ENCODE assay signal across 9 mouse cellular contexts in genomic region chr8:111597310-111597709, GRCm38 (mm10). TPM values are rescaled to one million over a fixed set of nuclear protein-coding genes. Genes with fewer than 3 reads are reported as not detected.
DNase-seq lines count a peak whose midpoint lies in the region; ATAC-seq lines count a peak whose summit lies in the region.
"Had no signal": no experiment of that assay in that cellular context is flagged by ENCODE, and none has a peak within 500 bp of the region (broad histone marks: within the 10 kb centered on the region; RNA-seq: fewer than 3 reads in every experiment).

No protein-coding gene starts in this region.

- 0 out of 2 replicates have a peak overlapping the region, but pooled peaks have one; percentile 45 for H3K27ac ChIP-seq in forebrain, embryonic 10.5 days
- no peak overlapping the region for H3K27ac ChIP-seq in forebrain, embryonic 13.5 days
- peak overlapping the region; percentile 73 for H3K27ac ChIP-seq in lung, embryonic 16.5 days (ENCODE audit: low read length)

- no peak overlapping the region for H3K9ac ChIP-seq in forebrain, embryonic 13.5 days
- no peak overlapping the region for H3K9ac ChIP-seq in lung, embryonic 16.5 days (ENCODE audit: low read length)

- intact Hi-C loops in heart, postnatal 10 days (cut with DNase I) = loop anchor here (5.0 kb wide), 1 partner anchor 40 kb away; no protein-coding TSS in a partner anchor

- H3K27me3 ChIP-seq in forebrain, embryonic 10.5 days (ENCODE audit: poor library complexity, severe bottlenecking) = no peaks in the 10 kb centered on the region
- H3K27me3 ChIP-seq in forebrain, embryonic 13.5 days = no peaks in the 10 kb centered on the region
- H3K27me3 ChIP-seq in lung, embryonic 16.5 days (ENCODE audit: control insufficient read depth, insufficient read depth, low read depth, low read length) = no peaks in the 10 kb centered on the region

- DNase-seq in forebrain, embryonic 10.5 days (ENCODE audit: extremely low spot score, low spot score) = no peak
- peak; percentile 88 for DNase-seq in NIH3T3 (ENCODE audit: low read depth)
- peak; percentile 56 to 65 for DNase-seq in heart, postnatal 10 days
- no peak for DNase-seq in frontal cortex, postnatal 10 days (ENCODE audit: low spot score in 2 of 2)
- DNase-seq in cerebellum, postnatal 36 days = no peak

- no peaks in the 10 kb centered on the region for H3K9me3 ChIP-seq in forebrain, embryonic 10.5 days
- no peaks in the 10 kb centered on the region for H3K9me3 ChIP-seq in forebrain, embryonic 13.5 days (replicated peaks)
- H3K9me3 ChIP-seq in lung, embryonic 16.5 days (ENCODE audit: control insufficient read depth, low read length) = no peaks in the 10 kb centered on the region

- no peak overlapping the region for H3K4me3 ChIP-seq in forebrain, embryonic 10.5 days
- no peak overlapping the region for H3K4me3 ChIP-seq in forebrain, embryonic 13.5 days
- no peak overlapping the region for H3K4me3 ChIP-seq in lung, embryonic 16.5 days (ENCODE audit: low read length)

- ATAC-seq in forebrain, embryonic 13.5 days = no peak
- peak; percentile 84 for ATAC-seq in lung, embryonic 16.5 days (ENCODE audit: low read depth)
- no peak for ATAC-seq in megakaryocyte-erythroid progenitor cell, adult 5-6 weeks (replicated peaks; ENCODE audit: low FRiP score, low TSS enrichment, poor library complexity, severe bottlenecking)

- H3K4me1 ChIP-seq in forebrain, embryonic 10.5 days = peaks cover 52% of the 10 kb centered on the region
- peaks cover 50% of the 10 kb centered on the region for H3K4me1 ChIP-seq in forebrain, embryonic 13.5 days
- H3K4me1 ChIP-seq in lung, embryonic 16.5 days (replicated peaks; ENCODE audit: control insufficient read depth, insufficient read depth, low read length) = peaks cover 46% of the 10 kb centered on the region

- no peak overlapping the region for H3K4me2 ChIP-seq in forebrain, embryonic 13.5 days
- H3K4me2 ChIP-seq in lung, embryonic 16.5 days (ENCODE audit: low read depth, low read length) = peak overlapping the region; percentile 31

- WGBS in forebrain, embryonic 10.5 days = 81% methylated on average over 1 of the region's 1 CpGs
- 78% methylated on average over 1 of the region's 1 CpGs for WGBS in forebrain, embryonic 13.5 days
- WGBS in lung, embryonic 16.5 days = 13% methylated on average over 1 of the region's 1 CpGs

- peaks cover 8% of the 10 kb centered on the region; the same call in 1 of the 2 replicates for H3K36me3 ChIP-seq in forebrain, embryonic 10.5 days (replicated peaks)
- H3K36me3 ChIP-seq in forebrain, embryonic 13.5 days (ENCODE audit: poor library complexity, severe bottlenecking) = no peaks in the 10 kb centered on the region
- H3K36me3 ChIP-seq in lung, embryonic 16.5 days (ENCODE audit: control insufficient read depth, insufficient read depth, low read length) = no peaks in the 10 kb centered on the region

RNA-seq across cellular contexts. Expression of gene Ldhd, which starts 32.9 kb away (rescaled TPM):
- polyA plus RNA-seq in forebrain, embryonic 10.5 days (2016; fragmentation: Nextera tagmentation; extraction: Ambion mirVana) = 0.14 TPM in 1 of 2 replicates, not detected in the other
- 0.23 and 0.31 TPM in 2 replicates for polyA plus RNA-seq in forebrain, embryonic 13.5 days (2015; fragmentation: Nextera tagmentation; extraction: Ambion mirVana)
- 1 to 10 TPM; 6.0 to 6.2 TPM for total RNA-seq in heart, postnatal 10 days (2021)
- 1.1 and 1.6 TPM in 2 replicates for polyA plus RNA-seq in lung, embryonic 16.5 days (2015; fragmentation: Nextera tagmentation; extraction: Ambion mirVana)
- total RNA-seq in megakaryocyte-erythroid progenitor cell, adult 5-6 weeks (2014; fragmentation: Nextera tagmentation) = 0.15 and 1.1 TPM in 2 replicates
- 0.09 and 0.15 TPM in 2 replicates for total RNA-seq in megakaryocyte-erythroid progenitor cell, adult 5-6 weeks (2017)
- polyA plus RNA-seq: embryonic facial prominence, embryonic 11.5 days had no signal

RNA-seq across cellular contexts. Expression of gene Zfp1, which starts 45.9 kb away (rescaled TPM):
- polyA plus RNA-seq in forebrain, embryonic 10.5 days (2016; fragmentation: Nextera tagmentation; extraction: Ambion mirVana) = 23.0 and 24.3 TPM in 2 replicates
- polyA plus RNA-seq in forebrain, embryonic 13.5 days (2015; fragmentation: Nextera tagmentation; extraction: Ambion mirVana) = 27.3 and 28.8 TPM in 2 replicates
- total RNA-seq in heart, postnatal 10 days (2021) = 10 to 100 TPM in 1 of 2 experiments, 1 to 10 TPM in 1; 9.5 to 10.3 TPM
- polyA plus RNA-seq in lung, embryonic 16.5 days (2015; fragmentation: Nextera tagmentation; extraction: Ambion mirVana) = 19.8 and 19.9 TPM in 2 replicates
- total RNA-seq in megakaryocyte-erythroid progenitor cell, adult 5-6 weeks (2014; fragmentation: Nextera tagmentation) = 13.5 and 13.9 TPM in 2 replicates
- total RNA-seq in megakaryocyte-erythroid progenitor cell, adult 5-6 weeks (2017) = 3.6 and 11.5 TPM in 2 replicates

Comparison
In these comparisons a context has a peak if more than half of its experiments do, and no peak if none do; other contexts are left out.
1. DNase-seq: peak in NIH3T3 (single experiment) and heart, postnatal 10 days (2 of 2); none in forebrain, embryonic 10.5 days (single experiment), frontal cortex, postnatal 10 days (0 of 2) and cerebellum, postnatal 36 days (0 of 2).